Mouse (Mus musculus): ENCODE measurements around the gene Gm17617.

Gene Gm17617

DNA sequence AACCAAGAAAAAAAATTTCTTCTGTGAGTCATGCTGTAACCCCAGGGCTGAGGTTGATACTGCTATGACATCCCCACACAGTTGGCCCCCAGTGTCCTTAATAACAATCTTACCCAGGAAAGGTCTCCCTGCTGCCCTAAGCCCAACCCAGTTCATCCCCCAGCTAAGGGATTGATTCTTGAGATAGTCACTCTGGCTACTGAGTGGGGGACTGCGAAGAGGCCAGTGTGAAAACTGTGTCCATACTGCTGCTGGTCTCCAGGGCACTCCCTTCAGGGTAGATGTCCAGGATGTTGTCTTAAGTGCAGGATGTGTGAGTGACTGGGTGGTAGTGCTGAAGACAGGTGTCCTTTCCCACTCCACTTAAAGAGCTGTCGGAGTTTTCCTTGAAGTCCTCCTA, at the start of gene Gm17617:
TSS of gene Gm17617 (minus strand) at position 101 of the 400 bp plus-strand sequence.
- DNase-seq (ENCODE audit: low read depth, low spot score): no peak

DNA sequence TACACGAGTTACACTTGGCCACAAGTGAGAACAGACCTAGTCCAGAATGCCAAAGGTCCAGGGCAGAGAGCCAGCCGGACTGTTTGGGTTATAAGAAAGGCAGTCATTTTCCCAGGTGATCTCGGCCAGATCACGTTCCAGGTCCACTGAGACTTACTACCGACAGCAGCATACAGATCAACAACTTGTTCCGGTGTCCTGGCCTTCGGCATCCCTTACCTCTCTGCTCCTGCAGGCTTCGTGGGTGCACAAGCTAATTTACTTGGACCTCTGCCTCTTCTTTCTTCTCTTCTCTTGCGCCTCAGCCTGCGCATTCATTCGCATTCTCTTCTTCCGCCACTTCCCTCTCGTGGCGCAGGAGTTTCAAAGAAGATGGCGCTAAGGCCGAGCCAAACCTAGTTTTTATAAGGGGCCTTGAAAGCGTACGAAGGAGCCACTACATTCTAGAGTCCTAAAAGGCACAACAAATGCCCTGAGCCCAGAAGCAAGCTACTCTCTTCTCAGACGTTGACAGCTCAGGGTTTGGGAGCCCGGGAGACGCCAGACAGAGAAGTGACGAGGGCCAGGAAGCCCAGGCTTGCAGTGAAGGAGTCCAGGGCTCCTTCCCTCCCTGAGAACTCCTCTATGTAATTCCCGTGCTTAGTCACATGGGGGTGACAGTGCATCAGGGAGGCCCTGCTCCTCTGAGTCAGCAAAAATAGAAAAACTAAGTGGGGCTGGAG, 49.0 kb upstream of the Gm17617 start:
- peak; percentile 96 for DNase-seq (ENCODE audit: low read depth, low spot score)

DNA sequence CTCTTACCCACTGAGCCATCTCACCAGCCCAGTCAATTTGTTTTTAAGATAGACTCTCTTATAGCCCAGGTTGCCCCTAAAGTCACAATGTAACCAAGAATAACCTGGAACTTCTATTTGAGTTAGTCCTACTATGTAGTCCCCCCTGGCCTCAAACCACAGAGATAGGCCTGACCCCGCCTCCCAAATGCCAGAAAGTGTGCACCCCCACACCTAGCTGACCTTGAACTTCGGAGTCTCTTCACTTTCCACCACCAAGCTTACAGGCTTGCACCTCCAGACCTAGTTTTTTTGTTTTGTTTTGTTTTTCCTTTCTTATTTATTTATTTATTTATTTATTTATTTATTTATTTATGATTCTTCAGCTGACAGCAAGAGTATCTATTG, 48.4 kb upstream of the Gm17617 start:
- DNase-seq (ENCODE audit: low read depth, low spot score): peak; percentile 55

GRCm38 (mm10) chr13:55179591-55179990, 46.2 kb upstream of the Gm17617 start:
- DNase-seq (ENCODE audit: low read depth, low spot score): no peak

GRCm38 (mm10) chr13:55178556-55178955, 45.2 kb upstream of the Gm17617 start:
- peak; percentile 90 for DNase-seq (ENCODE audit: low read depth, low spot score)

DNA sequence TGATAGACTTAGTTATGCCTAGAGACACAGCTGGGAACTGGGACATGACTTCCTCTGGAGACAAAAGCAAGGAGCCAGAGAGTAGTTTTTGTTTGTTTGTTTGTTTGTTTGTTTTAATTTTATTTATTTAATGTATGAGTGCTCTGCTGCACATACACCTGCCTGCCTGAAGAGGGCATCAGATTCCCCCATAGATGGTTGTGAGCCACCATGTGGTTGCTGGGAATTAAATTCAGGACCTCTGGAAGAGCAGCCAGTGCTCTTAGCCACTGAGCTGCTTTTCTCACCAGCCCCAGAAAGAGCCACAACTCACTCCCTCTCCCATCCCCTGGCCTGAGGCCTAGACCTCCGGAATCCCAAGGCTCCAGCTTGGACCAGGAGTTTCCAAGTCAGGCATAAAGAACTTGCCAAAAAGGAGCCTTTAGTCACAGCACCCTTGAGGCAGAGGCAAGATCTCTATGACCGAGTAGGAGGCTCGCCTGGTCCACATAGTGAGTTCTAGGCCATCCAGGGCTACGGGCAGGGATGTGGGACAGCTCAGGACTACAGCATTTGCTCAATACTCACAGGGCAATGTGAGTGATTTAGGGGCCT, 44.7 kb upstream of the Gm17617 start:
- DNase-seq (ENCODE audit: low read depth, low spot score): peak; percentile 74

DNA sequence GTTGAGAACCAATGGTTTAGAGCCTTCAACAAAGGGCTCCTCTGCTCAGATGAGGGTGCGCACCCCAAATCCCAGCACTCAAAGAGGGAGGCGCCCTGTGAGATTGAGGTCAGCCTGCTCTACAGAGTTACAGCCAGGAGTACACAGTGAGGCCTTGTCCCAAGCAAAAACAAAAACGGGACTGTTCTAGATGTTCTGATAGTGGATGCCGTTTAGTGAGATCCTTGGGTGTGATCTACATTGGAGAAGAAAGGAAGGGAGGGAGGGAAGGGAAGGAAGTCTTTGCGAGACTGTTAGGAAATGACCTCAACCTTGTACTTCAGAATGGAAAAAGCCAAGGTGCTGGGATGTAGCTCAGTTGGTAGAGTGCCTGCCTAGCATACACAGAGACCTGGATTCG, 42.9 kb upstream of the Gm17617 start:
- no peak for DNase-seq (ENCODE audit: low read depth, low spot score)

DNA sequence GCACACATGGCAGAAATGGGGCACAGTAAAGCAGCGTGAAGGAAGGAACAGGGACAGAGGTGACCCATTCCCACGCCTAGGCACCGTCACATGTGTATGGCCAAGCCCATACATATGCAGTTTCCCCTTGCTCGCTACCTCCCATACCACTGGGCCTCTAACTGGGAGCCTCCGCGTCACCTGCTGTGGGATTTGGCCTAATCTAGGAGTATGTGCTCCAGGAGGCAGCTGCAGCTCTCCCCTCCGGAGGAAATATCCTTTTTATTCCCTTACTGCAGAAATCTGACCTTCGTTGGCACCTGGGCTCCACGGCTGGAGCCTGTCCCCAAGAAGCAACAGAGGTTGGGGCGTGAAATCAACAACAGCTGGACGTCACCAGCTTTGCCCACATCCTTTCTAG, 41.0 kb upstream of the Gm17617 start:
- DNase-seq (ENCODE audit: low read depth, low spot score): no peak

DNA sequence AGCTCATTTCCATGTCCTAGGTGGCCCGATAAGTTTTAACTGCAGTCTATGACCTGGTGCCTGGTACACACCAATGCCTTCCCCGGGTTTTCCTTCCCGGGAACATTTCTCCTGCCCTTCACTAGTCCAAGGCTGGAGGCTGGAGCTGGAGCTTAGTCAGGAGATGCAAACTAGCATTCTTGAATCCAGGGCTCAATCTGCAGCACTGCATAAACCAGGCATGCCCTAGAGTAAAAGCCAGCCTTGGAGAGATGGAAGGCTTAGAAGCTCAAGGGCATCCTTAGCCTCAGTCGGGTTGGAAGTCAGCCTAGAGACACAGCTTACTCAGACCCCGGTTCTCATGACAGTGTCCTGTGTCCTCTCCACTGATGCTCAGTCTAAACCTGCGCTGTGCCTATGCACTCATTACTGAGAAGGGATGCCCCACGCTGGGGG, 39.0 kb upstream of the Gm17617 start:
- no peak for DNase-seq (ENCODE audit: low read depth, low spot score)

DNA sequence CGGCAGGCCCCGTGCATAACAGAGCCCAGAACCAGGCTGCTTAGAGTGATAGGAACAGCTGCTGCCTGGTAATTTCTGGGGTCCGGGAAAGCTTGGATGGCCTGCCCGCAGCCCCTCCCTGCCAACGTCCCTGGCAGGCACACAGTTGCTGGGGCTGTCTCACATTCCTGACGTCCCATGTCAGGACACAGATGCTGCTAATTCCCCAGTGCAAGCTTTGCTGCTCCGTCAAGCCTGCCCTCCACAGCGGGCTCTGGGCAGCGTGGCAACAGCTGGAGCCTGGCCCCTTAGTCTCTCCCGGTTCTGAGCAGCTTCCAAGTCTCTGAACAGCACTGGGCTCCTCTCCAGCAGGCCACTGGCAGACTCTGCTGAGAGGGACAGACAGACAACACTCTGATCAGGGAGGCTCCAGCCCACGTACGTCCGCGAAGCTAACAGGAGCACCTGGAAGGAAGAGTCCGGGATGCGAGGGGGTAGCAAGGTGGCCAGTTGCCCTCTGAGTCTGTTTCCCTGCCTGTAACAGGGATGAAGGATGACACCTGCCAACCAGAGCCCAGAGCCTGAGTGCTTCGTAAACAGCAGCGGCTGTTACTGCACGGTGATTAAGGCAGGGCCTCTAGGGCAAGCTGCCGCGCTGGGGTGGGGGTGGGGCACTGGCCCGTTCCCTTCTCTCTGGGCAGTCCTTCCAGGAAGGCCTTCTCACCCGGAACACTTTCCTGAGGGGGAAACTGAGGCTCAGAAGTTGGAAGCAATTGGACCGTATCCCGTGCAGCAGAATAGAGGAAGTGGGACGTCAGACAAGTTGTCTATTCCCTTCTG, 38.4 kb upstream of the Gm17617 start:
- no peak for DNase-seq (ENCODE audit: low read depth, low spot score)

DNA sequence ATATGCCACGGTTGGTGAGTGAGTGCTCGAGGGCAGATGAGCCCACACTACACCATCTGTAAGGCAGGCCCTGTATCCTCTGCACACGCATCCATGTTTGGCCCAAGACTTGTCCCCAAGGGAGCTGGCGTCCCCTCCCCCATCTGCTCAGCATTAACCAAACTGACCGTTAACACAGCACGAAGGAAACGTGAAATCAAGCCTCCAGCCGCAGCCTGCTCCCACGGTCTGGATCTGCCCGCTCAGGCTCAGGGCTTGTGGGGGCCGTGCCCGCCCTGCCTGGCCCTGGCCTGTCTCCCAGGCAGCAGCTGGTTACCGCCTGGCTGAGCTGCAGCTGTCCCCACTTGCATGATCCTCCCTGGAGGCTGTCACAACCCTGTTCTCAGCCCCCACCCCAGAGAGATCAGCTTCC, 35.6 kb upstream of the Gm17617 start:
- no peak for DNase-seq (ENCODE audit: low read depth, low spot score)

GRCm38 (mm10) chr13:55168255-55168654, 34.9 kb upstream of the Gm17617 start:
- no peak for DNase-seq (ENCODE audit: low read depth, low spot score)

- no peak for DNase-seq (ENCODE audit: low read depth, low spot score)
These were observed 34.5 kb upstream of the Gm17617 start for GRCm38 (mm10) chr13:55167798-55168197.

DNA sequence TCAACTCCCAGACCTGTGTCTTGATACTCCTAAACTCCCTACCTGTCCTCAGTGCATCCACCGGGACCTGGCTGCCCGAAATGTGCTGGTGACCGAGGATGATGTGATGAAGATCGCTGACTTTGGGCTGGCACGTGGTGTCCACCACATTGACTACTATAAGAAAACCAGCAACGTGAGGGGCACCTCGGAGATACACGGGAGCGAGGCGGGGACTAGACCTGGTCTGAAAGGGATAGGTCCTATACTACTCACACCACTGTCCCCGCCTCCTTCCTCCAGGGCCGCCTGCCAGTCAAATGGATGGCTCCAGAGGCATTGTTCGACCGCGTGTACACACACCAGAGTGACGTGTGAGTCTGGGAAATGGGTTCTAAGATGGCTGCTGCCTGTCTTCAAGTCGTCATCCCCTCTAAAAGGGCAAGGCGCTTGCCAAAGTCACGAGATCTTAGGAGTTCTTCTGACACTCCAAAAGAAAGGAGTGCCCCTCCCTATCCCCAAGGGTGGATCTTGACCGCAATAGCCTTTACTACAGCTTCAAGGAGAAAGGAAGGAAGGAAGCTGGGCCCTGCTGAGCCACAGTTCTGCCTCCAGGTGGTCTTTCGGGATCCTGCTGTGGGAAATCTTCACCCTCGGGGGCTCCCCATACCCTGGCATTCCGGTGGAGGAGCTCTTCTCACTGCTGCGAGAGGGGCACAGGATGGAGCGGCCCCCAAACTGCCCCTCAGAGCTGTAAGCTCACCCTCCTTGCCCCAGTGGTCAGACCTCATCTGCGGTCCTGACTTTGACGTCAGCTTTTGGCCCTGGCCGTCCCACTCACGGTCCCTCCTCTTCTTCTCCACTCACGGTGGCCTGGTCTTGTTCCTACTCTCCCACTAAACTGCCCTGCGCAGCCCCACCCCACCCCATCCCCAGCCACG, 33.7 kb upstream of the Gm17617 start:
- peak; percentile 93 for DNase-seq (ENCODE audit: low read depth, low spot score)

DNA sequence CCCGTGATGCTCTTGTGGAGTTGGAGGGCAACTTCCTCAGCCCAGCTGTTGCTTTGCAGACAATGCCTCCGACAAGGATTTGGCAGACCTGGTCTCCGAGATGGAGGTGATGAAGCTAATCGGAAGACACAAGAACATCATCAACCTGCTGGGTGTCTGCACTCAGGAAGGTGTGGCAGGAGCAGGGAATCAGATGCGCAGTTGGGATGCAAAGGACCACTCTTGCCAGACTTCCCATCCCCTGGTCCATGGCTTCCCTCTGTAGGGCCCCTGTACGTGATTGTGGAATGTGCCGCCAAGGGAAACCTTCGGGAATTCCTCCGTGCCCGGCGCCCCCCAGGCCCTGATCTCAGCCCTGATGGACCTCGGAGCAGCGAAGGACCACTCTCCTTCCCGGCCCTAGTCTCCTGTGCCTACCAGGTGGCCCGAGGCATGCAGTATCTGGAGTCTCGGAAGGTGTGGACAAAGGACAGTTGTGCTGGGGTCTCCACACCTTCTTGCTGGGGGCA, 32.5 kb upstream of the Gm17617 start:
- DNase-seq (ENCODE audit: low read depth, low spot score): no peak

DNA sequence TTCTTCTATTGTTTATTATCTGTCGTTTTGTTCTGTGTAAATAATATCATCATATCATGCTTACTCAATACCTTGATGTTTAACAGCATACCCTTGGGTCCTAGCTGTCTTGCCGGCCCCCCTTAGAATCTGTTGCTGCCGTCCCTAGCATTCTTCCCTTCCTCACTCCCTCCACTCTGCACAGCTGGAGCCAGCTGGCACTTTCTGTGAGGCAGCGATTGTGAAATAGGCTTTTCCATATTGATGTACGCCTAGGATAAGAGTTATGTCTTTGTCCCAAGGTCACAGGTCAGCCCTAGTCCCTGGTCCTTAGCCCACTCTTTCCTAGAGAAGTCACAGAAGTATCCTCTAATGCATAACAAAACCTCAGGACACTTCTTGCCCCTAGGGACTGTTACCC, 30.2 kb upstream of the Gm17617 start:
- DNase-seq (ENCODE audit: low read depth, low spot score): no peak

DNA sequence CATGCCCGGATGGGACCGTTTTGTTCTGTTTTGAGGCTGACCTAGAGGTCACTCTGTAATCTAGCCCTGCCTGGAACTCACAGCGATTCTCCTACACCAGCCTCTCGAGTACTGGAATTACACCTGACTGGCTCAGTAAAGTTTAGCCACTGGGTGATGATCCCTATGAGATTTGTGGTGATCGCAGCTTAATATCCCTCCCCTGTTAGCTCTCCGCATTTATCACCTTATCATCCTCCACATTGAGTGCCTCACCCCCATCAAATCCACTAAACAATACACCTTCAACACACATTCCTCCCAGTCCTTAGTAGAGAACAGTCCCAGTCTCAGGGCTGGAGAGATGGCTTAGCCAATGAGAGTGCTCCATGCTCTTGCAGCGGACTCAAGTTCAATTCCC, 29.0 kb upstream of the Gm17617 start:
- DNase-seq (ENCODE audit: low read depth, low spot score): no peak

DNA sequence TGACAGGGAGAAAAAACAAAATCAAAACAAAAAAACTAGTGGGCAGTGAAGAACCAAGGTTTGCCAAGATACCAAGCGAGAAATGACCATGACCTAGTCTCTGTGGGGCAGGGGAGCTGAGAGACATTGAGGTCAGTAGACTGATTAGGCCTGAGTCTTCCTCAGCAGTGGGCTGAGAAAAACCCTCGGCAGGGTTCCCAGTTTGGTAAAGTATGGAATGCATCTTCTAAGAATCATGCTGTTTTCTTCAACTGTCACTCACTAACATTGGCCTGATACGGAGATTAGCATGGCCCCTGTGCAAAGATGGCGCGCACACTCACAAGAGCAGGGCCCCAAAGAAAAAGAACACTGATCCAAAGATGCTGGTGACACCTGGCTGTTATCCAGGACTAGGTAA, 20.6 kb upstream of the Gm17617 start:
- DNase-seq (ENCODE audit: low read depth, low spot score): no peak

GRCm38 (mm10) chr13:55152621-55153415, 19.5 kb upstream of the Gm17617 start, which contains the start of gene Fgfr4:
Gene Fgfr4, plus strand, starts transcription at chr13:55152640.
- DNase-seq (ENCODE audit: low read depth, low spot score): peak; percentile 79

GRCm38 (mm10) chr13:55140271-55140670, 6.9 kb upstream of the Gm17617 start:
- peak; percentile 10 for DNase-seq (ENCODE audit: low read depth, low spot score)

All from R1 (cell line).